Mouse (Mus musculus): ENCODE results near the gene Rab3a.

Rab3a gene

DNA sequence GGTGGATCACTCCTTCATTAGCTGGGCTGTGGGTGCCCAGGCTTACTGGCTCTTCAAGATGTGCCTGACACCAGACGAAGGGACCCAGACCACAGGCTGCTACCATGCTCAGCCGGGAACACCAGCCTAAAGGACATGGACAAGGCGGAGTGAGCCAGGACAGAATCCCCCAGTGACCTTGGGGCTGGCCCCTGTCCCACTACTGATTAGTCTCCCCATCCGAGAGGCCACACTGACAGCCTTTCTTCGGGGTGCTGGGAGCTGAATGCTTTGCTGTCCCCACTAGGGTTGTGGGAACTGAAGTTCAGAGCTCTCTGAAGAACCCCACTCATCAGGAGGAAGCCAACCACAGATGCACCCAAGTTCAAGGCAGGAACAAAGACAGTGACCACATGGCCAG, 20.7 kb downstream of the Rab3a start:
- no peak for DNase-seq

- DNase-seq = no peak
Measured at GRCm38 (mm10) chr8:70775851-70776495, 21.5 kb downstream of the Rab3a start.

- peak; percentile 99 for DNase-seq
Measured at GRCm38 (mm10) chr8:70776496-70777444, 22.3 kb downstream of the Rab3a start, which contains the start of gene Pik3r2. Gene Pik3r2 (minus strand): TSS chr8:70776713.

GRCm38 (mm10) chr8:70780093-70780492, 25.6 kb downstream of the Rab3a start:
- no peak for DNase-seq

DNA sequence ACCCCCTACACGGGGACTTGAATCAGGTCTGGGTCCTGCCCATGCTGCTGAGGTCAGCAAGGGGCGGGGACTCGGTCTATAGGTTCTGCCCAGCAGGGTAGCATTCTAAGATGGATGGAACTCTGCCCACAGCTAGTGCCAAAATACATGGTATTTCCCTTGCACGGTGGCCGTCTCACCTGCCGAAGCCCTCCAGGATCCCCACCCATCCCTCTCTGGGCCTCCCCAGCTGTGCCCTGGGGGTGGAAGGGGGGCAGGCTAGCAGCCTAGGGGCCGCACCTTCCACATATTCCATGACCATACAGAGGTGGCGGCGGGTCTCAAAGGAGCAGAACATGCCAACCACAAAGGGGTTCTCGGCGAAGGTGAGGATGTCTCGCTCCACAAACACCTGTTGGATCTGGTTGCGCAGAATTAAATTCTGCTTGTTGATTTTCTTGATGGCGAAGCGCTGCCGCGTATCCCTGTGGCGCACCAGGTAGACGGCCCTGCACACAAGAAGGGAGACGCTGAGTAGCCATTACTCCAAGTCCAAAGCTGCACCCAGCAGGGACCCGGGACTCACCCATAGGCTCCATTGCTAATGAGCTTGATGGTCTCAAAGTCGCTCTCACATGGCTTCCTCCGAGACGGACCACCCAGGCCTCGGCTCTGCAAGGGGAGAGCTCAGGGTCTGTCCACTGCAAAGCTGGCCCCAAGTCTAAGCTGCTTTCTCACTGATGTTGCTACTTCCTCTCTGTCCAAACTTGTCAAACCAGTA, 32.0 kb downstream of the Rab3a start:
- DNase-seq = no peak

- no peak for DNase-seq
Measured at GRCm38 (mm10) chr8:70787051-70787445, 32.6 kb downstream of the Rab3a start.

- DNase-seq = no peak
Measured at GRCm38 (mm10) chr8:70787941-70788667, 33.6 kb downstream of the Rab3a start.

GRCm38 (mm10) chr8:70789046-70789445, 34.6 kb downstream of the Rab3a start:
- DNase-seq = no peak

- DNase-seq = no peak
Measured at GRCm38 (mm10) chr8:70790846-70791245, 36.4 kb downstream of the Rab3a start.

GRCm38 (mm10) chr8:70791294-70791701, 36.8 kb downstream of the Rab3a start:
- no peak for DNase-seq

DNA sequence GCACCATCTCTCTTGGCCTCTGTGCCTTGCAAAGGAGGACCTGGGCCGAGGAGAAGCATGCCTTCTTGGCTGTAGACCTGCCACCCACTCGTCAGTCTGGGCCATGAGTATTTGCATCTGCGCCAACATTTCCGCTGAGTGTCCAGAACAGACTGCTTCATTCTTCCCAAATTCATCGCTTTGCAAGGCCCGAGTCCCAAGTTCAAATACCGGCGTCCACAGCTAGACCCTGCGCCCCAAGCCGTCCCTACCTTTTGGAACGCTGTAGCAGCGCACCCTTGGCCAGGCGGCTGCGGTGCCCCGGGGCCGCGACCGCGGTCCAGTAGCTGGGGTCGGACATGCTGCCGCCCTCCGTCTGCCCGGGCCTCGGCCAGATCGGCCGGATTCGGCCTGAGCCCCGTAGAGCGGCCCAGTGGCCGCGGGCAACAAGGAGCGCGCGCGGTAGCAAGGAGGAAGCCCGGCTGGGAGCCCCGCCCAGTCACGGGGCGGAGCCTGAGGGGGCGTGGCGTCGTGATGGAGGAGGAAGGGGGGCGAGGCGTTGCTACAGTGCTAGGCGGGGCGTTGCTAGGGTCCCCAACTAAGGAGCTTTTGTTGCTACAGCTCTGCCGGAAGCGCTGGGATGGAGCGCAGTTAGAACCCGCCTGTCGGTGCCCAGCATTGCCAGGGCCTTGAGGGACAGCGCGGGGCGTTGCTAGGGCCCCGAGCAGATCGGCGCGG, 37.7 kb downstream of the Rab3a start:
- peak; percentile 97 for DNase-seq

GRCm38 (mm10) chr8:70792700-70793099, 38.2 kb downstream of the Rab3a start:
- peak; percentile 79 for DNase-seq

DNA sequence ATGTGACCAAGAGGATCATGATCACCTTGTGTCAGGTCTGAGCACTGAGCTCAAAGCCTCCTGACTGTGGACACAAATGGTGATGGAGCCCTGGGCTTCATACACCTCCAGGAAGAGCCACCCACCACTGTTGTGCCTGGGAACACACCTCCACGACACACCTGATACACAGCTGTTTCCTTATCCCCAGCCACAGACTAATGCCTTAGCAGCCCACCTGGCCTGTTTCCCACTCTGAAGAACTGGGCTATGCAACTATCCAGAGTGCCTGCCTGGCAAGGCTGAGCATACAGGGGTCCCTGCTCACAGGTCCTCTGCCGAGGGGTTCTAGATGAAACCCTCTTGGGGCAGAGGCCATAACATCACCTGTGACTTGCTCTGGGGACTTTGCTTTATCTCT, 39.7 kb downstream of the Rab3a start:
- DNase-seq = no peak

- DNase-seq = no peak
Measured at GRCm38 (mm10) chr8:70795370-70795769, 40.9 kb downstream of the Rab3a start.

GRCm38 (mm10) chr8:70796403-70797080, 42.1 kb downstream of the Rab3a start:
- peak; percentile 84 for DNase-seq

- peak; percentile 81 for DNase-seq
Measured at GRCm38 (mm10) chr8:70797081-70798070, 42.9 kb downstream of the Rab3a start.

GRCm38 (mm10) chr8:70798281-70798680, 43.8 kb downstream of the Rab3a start:
- no peak for DNase-seq

- DNase-seq = peak; percentile 57
Measured at GRCm38 (mm10) chr8:70800648-70801047, 46.2 kb downstream of the Rab3a start.

DNA sequence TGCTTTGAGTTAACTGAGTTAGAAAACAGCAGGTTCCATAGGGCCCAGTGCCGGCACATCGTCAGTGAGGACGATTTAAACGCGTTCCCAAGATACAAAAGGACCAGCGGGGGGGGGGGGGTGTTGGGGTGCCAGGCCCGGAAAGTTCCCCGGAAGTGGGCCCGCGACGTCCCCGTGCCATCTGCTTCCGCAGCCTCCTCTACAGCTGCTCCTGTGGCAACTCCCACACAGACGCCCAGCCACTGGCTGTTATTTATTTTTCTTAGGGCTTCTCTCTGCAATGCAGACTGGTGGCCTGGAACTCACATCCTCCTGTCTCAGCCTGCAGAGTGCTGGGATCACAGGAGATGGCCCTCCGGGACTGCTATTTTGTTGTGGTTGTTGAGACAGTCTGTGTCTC, 46.7 kb downstream of the Rab3a start:
- DNase-seq = peak; percentile 68

- no peak for DNase-seq
Measured at GRCm38 (mm10) chr8:70801830-70802229, 47.4 kb downstream of the Rab3a start.

Data from right cerebral cortex, postnatal 14 days (tissue).